Mouse (Mus musculus) right cerebral cortex, adult 2 months (tissue): Measurements from ENCODE around the gene Prpf3.
A peak's percentile ranks its signal among the peaks of the same experiment; 100 is the strongest.
"Not testable (repeated sequence)": the region's sequence is repeated elsewhere in the genome, so short reads cannot be mapped to it uniquely, and the experiment has no call there.

Experiments used
- DNase-seq, 2 experiments: peaks; one replicate each; pipeline ENCODE4 v3.0.0; 2021 to 2022; ENCODE audit warnings: low spot score in 2 of 2

Prpf3 gene

DNA sequence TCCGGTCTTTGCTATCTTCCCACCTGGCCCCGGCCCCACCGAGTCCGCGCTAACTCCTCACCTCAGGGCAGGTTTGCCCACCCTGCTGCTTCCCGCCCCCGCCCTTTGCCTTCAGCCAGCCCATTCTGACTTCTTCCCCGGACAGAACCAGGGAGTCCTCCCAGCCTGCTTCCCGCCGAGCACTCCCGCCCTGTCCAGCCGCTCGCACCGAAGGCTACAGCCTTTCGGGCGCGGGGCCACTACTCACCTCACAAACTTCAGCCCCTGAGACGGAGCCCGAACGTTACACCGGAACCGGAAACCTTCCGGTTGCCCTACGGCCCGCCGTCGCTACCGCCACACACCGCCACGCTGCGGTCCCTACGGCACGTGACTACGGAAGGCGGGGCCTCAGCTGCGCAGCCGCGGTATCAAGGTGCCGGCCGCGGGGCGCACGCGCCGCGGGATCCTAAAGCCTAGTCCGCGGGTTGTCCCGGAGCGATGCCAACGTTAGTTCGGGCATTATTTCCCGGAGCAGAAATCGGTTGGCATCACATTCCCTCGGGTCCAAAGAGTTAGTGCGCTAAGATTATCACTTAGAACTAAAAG, at the start of gene Prpf3:
Gene Prpf3 (minus strand): TSS at position 384 of the 588 bp plus-strand sequence.
- DNase-seq = peak; percentile 94 to 96

DNA sequence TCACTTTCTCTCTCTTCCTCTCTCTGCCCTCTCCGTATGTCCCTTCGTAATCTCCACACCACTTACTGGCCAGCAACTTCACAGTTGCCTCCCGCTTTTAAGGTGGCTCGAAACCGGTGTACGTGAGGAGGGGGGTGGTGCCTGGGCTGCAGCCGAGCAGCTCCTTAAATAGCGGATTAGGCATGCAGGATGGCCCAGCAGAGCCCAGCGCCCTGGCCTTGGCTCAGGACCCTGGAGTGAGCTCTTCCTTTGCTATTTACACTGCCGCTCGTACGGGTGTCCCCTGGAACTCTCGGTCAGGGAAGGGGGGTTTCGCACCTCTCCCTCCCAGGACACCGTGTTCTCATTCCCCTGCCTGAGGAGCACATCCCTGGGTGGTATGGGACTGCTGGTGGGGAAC, 48.9 kb upstream of the Prpf3 start, which contains the start of gene Car14:
Gene Car14 (minus strand): TSS at position 124 of the 400 bp plus-strand sequence.
- no peak for DNase-seq

DNA sequence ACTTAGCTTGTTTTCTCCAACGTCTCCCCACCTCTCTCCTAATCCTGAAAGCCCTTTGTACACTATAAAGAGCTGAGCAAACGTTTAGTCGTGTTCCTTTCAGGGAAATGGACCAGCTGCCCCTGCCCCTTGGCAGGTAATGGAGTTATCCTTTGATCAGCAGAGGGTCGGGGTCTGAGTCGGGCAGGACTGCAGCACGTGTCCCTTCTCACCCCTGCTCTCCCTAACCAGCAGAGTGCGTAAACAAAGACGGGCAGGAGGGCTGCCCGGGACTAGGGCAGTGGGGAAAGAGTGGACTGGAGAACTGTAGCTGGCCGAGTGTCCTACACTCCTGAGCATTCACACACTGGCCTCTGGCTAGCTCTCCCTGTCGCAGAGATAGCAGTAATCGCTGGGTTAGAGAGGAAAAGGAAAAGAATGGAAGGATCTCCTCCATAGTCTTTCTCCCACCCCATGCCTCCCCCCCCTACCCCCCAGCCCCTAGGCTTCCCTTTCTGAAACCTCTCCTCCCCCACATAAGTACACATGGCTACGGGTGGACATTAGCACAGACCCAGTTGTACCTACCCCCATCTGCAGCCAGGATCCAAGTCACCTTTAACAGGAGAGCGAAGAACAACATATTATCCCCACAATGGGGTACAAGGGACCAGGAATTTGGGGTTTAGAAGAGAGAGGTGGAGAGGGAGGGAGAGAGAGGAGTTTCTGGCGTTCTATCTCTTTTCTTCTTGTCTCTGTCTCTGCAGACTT, 48.2 kb upstream of the Prpf3 start:
- DNase-seq = no peak

DNA sequence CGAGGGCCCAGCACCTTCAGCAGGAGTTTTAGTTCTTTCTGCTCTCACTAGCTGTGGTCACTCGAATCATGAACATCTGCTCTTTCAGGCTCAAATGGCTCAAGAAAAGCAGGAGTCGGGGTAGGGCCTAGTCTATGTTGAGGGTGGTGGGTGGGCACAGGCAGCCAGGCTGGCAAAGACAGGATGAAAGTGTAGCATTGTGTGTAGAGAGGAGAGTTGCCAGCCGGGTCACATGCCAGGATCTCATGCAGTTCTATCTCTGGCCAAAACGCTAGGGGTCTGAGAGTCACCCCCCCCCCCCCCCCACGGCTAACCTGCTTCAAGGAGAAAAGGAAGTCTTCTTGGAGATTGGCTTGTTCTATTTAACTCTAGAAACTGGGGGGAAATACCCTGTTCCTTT, 47.0 kb upstream of the Prpf3 start:
- DNase-seq = no peak

DNA sequence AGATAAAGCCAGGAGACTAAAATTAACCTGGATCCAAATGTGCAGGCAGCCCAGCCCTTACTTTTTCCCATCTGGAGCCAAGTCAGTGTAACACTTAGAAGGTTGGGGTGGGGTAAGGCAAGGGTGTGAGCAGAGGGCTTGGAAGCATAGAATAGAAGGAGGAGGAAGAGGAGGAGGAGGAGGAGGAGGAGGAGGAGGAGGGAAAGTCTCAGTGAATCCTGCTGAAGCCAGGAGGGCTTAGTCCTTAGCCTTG, 46.6 kb upstream of the Prpf3 start:
- DNase-seq = no peak

DNA sequence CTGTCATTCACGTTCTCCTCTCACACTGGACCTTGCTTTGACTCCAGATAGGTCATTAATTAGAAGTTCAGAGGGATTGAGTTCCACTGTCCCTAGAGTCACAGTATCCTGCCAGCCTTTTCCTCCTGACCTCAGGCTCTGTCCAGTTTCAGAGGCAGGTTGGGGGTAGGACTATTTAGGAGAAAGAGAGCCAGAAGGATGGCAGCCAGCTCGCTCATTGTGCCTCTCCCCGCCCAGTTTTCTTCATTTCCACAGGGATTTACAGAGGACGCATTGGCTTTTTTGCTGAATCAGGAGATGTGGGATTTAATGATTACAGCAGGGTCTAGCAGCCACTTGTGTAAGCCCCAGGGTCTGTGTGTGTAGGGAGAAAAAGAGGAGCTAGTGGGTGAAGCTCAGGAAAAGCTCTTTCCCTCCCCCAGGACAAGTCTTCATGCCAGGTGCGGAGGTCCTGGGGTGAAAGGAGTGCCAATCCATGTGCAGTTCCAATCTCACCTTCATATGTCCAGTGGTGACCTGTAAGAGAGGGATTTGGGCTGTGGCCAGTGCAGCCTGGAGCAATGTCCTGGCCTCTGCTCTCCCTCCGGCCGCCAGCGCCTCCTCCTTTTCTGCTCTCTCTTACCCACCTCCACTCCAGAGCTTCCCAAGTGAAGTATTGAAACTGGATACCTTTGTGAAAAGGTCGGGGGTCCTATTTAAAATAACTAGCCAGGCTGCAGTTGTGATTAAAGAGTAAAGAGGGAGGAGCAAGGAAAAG, 46.1 kb upstream of the Prpf3 start:
- no peak for DNase-seq

- no peak for DNase-seq
Measured at GRCm38 (mm10) chr3:95899800-95900524, 44.3 kb upstream of the Prpf3 start.

DNA sequence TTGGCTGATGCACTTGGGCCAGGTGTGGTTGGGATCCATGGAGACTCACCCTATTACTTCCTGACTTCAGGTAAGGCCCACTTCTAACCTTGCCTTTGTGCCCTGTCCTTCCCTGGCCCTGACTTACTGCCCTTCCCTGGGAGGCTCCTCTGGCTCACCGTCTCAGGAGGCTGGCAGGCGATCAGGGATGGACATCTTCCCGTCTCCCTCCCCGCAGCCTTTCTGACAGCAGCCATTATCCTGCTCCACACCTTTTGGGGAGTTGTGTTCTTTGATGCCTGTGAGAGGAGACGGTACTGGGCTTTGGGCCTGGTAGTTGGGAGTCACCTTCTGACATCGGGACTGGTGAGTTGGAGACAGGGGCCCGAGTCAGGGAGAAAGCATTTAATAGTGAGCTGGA, 39.8 kb upstream of the Prpf3 start:
- DNase-seq = not testable (repeated sequence)

- peak; percentile 43 to 59 for DNase-seq
Measured at GRCm38 (mm10) chr3:95894317-95895160, 38.9 kb upstream of the Prpf3 start.

- peak; percentile 94 to 96 for DNase-seq
Measured at GRCm38 (mm10) chr3:95893606-95894316, 38.1 kb upstream of the Prpf3 start, which contains the start of gene Aph1a. Gene Aph1a (plus strand): TSS chr3:95893969.

DNA sequence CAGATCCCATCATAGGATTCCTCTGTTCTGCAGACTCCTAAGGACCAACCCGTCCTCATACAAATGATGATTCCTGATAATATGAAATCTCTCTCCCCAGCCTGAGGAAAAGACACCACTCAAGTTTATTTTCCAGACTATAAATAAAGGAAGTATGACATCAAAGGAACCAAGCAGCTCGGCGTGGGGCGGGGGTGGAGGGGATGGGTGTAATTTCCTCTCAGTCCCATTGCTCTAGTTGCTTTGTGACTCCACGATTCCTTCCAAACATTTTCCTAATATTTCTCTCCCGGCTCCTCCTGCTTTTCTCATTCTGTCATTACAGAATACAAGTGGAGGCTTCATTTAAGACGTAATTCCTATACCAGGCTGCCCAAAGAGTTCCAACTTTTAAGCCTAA, 37.4 kb upstream of the Prpf3 start:
- no peak for DNase-seq

- DNase-seq = no peak
Measured at GRCm38 (mm10) chr3:95892066-95893052, 36.7 kb upstream of the Prpf3 start.

DNA sequence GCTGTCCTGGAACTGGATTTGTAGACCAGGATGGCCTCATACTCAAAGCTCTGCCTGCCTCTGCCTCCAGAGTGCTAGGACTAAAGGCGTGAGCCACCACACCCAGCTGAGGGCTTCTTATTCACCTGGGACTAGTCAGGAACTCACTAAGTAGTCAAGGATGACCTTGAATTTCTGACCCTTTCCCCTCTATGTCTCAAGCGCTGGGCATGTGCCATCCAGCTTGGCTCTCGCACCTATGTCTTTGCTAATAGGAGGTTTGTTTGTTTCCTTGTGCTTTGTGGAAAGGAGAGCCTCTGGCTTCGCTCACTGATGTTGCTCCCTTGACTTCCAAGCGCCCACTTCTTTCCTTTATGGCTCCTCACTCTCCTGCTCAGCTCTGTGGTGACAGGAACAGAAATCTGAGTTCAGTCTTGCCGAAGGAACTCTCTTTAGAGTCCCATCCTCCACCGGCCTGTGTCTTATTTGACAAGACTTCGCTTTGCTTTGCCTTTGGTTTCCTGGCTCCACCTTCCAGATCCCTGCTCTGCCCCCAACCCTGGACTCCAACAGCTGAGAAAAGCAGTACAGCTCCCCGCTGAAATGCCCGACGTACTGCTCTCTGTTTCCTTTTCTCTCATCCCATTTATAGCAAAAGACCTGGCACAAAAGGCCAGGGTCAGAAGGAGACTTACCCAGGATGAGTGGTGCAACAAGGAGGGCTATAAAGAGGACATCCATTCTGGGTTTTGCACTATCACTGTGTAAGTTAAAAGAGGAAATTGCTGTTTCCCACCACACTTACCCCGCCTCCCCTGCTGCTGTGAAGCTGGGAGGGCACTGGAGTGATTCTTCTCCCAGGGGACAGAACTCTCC, 35.8 kb upstream of the Prpf3 start, which contains the start of gene BC028528:
Gene BC028528 (minus strand): TSS at position 795 of the 855 bp plus-strand sequence.
- no peak for DNase-seq

GRCm38 (mm10) chr3:95889664-95890063, 34.0 kb upstream of the Prpf3 start:
- no peak for DNase-seq

DNA sequence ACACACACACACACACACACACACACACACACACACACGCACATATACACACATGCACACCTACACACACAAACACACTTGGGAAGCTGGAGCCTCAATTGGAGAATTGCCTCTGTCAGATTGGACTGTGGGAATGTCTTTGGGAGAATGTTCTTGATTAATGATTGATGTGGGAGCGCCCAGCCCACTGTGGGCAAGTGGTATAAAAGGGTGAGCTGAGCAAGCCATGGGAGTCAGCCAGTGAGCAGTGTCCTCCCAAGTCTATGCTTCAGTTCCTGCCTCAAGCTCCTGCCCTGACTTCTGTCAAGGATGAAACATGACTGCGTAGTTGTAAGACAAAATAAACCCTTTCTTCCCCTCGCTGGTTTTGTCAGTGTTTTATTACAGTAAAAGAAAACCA, 31.9 kb upstream of the Prpf3 start:
- no peak for DNase-seq

GRCm38 (mm10) chr3:95884400-95884799, 28.7 kb upstream of the Prpf3 start:
- DNase-seq = no peak

- peak; percentile 80 to 81 for DNase-seq
Measured at GRCm38 (mm10) chr3:95882816-95883425, 27.2 kb upstream of the Prpf3 start.
